Mouse (Mus musculus) liver, adult 2 months (tissue): Measurements from ENCODE around the gene Rtf1.

Experiments
- CTCF ChIP-seq: fragments of 200-500 bp; IDR thresholded peaks from 2 replicates; pipeline ENCODE4 v1.5.1; 2011; ENCODE audit warnings: low read depth, low read length, control low read depth
- POLR2A ChIP-seq: fragments of 200-500 bp; IDR thresholded peaks from 2 replicates; pipeline ENCODE4 v1.6.1; 2011; ENCODE audit warnings: low read length, control low read depth; ENCODE audit not compliant: insufficient read depth; ENCODE audit errors: extremely low read depth

GRCm38 (mm10) chr2:119741581-119742411, 66.9 kb downstream of the Rtf1 start, which contains the start of gene Itpka:
- TF ChIP-seq POLR2A (no peak), CTCF (no peak)
